Mouse (Mus musculus) left cerebral cortex, postnatal 14 days (tissue): ENCODE measurements around the gene Opa3. TPM values are rescaled to one million over a fixed set of nuclear protein-coding genes. Genes with fewer than 3 reads are reported as not detected.

ENCODE experiments used
- DNase-seq, 2 experiments: peaks; one replicate each; pipeline ENCODE4 v3.0.0; 2021 to 2022; ENCODE audit warnings: low spot score in 2 of 2, mixed read lengths in 1 of 2
- intact Hi-C: fragments of 180-260 bp; cut with DNase I; formaldehyde crosslinking; loops from one replicate; pipeline ENCODE4 v1.15.1; 2025
- total RNA-seq, 2 experiments: library from RNA; stranded (reverse); gene quantifications; 2 replicates each; pipeline ENCODE4 v1.2.3; 2021

The Opa3 gene
- total RNA-seq, 2 experiments from 2014 or later = 40.0 to 43.9 TPM

DNA sequence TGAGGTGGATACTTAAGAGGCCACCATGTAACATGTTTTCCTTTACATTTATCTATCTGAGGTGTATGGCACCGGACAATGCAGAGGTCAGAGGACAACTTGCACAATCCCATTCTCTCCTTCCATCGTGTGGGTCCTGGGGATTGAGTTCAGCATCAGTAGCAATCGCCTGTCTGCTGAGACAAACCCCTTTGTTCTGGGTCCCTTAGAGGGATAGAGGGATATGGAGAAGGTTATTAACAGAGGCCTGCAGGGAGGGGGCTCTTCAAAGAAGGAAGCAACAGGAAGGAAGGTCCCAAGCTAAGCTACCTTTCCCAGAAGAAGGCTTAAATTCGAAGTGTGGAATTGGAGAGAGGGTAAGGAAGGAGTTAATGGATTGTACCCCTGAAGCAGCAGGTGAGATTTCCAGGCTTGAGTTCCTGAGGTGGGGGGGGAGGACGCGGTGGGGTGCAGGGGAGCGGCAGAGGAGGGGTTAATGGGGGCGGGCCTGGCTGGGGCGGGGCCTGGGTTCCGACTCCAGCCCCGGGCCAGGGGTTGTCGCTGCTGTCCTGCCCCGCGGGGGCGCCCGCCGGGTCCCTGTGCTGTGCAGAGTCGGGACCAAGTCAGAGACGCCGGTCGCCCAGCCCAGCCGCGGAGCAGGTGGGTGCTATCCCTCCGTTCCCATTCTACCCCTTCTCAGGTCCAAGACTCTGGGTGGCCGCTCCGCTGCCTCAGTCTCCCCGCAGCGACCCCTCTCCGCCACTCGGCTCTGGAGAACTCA lies 16.0 kb upstream of the Opa3 start, which contains the start of gene Gpr4:
Gene Gpr4 (plus strand): TSS at position 543 of the 760 bp plus-strand sequence.
- intact Hi-C loops = loop anchor here (5.0 kb wide), 2 partner anchors 35 to 55 kb away; partner anchors contain the start of gene Eml2
- DNase-seq = no peak

DNA sequence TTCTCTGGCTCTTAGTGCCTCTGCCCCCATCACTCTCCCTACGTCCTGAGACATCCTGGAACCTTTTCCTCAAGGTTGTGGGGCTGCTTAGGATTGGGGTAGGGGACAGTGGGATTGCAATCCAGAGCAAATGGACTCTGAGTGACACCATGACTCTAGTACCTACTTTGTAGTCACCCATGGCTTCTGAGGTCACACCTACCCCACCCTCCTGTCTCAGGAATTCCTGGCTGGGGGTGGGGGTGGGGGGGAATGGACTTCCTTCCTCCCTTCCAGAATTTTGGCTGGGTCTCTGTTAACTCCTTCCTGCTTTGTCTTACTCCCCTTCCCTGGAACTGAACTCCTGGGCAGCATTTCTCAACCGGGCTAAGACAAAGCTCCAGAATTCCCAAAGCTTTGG lies 14.7 kb upstream of the Opa3 start:
- DNase-seq = no peak
- intact Hi-C loops = loop anchor here (5.0 kb wide), 2 partner anchors 36 to 56 kb away; partner anchors contain the start of gene Eml2

DNA sequence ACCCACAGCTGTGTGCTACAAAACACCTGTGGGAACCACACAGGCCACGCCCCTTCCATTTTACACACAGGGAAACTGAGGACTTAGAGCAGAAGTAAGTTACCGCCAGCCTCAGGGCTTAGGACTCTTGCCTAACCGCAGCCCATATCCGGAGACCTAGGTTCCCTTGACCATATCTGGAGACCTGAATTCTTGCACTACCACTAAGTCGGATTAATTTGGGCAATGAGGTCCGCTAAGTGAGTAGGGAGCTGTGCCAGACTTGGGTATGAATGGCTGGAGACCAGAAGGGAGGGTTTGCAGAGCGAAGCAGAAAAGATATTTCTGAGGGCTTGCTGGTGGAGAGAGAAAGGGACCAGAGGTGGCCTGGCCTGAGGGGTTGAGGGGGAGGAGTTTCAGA lies 13.8 kb upstream of the Opa3 start:
- no peak for DNase-seq
- intact Hi-C loops = loop anchor here (5.0 kb wide), 2 partner anchors 37 to 57 kb away; partner anchors contain the start of gene Eml2

DNA sequence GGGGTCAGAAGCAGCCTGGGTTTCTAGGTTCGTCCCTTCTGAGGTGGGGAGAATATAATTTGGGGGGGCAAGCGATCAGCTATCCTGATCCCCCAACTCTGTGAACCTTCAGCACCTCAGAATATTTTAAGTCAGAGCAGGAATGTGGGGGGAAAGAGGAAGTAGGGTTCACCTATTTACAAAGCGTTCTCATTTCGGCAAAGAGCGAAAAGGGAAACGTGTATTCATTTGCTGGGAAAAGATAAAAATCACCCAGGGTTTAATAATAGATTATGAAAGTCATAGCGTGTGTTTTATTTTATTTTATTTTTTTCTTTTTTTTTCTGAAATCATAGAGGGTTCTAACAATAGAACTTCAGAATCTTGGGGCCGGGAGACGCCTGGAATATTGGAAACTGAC lies 13.2 kb upstream of the Opa3 start:
- intact Hi-C loops = loop anchor here (5.0 kb wide), 2 partner anchors 38 to 58 kb away; partner anchors contain the start of gene Eml2

DNA sequence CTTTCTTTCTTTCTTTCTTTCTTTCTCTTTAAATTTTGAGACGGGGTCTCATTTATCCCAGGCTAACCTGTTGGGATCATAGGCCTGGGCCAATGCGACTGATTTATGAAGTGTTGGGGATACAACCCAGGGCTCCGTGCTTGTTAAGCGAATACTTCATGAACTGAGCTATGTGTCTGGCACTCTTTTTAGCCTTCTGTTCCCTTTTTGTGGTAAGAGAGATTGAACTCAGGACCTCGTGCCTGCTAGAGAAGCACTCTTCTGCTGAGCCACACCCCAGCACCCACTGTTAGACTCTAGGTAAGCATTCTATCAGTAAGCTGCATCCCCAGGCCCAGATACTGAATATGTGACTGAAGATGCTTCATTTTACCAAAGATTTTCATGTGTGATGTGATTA lies 10.6 kb upstream of the Opa3 start:
- DNase-seq = no peak
- intact Hi-C loops = no loop called here

More for the DNA sequence above, 13.2 kb upstream of the Opa3 start:
- no peak for DNase-seq

DNA sequence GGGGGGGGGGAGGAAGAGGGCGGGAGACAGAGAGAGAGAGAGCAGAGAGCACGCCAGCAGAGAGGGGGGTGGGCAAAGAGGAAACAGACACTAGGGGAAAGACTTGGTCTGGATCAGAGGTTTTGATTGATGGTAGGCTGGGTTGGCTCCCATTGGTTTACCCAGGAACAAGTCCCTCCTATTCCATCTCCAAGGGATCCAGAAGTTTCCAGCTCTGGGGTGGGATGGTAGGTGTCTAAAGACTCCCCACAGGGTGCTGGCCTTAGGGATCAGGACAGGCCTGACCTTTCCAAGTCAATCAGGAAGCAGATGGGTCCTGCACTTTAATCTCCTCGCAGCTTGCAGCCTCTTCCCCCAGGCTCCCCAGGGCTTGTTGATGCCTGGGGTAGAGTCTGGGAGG lies 10.2 kb upstream of the Opa3 start:
- DNase-seq = no peak
- intact Hi-C loops = no loop called here

DNA sequence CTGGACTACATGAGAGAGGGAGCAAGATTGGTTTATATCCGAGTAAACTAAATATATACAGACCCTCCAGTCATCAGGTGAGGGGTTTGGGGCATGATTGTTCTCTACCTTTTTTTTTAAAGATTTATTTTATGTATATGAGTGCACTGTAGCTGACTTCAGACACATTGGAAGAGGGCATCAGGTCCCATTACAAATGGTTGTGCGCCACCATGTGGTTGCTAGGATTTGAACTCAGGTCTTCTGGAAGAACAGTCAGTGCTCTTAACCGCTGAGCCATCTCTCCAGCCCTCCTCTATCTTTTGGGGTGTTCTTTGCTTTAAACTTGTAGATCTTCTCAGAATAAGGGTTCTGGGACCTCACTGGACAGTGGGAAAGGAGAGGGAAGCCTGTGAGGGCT lies 8.1 kb upstream of the Opa3 start:
- intact Hi-C loops = no loop called here
- no peak for DNase-seq

DNA sequence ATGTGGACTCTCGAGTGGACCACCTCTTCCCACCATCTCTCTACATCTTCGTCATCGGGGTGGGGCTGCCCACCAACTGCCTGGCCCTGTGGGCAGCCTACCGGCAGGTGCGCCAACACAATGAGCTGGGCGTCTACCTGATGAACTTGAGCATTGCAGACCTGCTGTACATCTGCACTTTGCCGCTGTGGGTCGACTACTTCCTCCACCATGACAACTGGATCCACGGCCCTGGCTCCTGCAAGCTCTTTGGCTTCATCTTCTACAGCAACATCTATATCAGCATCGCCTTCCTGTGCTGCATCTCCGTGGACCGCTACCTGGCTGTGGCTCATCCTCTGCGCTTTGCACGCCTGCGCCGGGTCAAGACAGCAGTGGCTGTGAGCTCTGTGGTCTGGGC lies 5.9 kb upstream of the Opa3 start:
- intact Hi-C loops = no loop called here

DNA sequence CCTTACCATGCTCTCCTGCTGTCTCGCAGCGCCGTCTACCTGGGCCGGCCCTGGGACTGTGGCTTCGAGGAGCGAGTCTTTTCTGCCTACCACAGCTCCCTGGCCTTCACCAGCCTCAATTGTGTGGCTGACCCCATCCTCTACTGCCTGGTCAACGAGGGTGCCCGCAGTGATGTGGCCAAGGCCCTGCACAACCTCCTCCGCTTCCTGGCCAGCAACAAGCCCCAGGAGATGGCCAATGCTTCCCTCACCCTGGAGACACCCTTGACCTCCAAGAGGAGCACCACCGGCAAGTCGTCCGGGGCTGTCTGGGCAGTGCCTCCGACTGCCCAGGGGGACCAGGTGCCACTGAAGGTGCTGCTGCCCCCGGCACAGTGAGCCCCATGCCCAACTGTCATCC lies 5.3 kb upstream of the Opa3 start:
- DNase-seq = no peak
- intact Hi-C loops = no loop called here

More for the DNA sequence above, 5.9 kb upstream of the Opa3 start:
- no peak for DNase-seq

DNA sequence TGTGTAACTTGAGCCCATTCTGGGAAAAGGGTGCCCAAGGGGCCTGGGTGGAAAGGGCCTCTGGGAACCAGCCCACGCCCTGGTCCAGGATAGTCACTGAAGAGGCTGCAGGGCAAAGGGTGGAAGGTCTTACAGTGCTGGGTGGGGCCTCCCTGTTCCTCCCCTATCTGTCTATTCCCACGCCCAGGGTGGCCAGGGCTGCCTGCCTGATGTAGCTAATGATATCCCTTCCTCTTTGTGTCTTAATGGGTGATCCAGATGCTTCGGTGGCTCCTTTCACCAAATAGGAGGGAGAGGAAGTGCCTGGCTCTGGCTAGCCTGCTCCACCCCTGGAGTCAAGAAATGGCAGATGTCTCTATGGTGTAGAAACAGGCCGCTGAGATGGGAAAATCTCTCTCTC lies 3.2 kb upstream of the Opa3 start:
- DNase-seq = no peak

DNA sequence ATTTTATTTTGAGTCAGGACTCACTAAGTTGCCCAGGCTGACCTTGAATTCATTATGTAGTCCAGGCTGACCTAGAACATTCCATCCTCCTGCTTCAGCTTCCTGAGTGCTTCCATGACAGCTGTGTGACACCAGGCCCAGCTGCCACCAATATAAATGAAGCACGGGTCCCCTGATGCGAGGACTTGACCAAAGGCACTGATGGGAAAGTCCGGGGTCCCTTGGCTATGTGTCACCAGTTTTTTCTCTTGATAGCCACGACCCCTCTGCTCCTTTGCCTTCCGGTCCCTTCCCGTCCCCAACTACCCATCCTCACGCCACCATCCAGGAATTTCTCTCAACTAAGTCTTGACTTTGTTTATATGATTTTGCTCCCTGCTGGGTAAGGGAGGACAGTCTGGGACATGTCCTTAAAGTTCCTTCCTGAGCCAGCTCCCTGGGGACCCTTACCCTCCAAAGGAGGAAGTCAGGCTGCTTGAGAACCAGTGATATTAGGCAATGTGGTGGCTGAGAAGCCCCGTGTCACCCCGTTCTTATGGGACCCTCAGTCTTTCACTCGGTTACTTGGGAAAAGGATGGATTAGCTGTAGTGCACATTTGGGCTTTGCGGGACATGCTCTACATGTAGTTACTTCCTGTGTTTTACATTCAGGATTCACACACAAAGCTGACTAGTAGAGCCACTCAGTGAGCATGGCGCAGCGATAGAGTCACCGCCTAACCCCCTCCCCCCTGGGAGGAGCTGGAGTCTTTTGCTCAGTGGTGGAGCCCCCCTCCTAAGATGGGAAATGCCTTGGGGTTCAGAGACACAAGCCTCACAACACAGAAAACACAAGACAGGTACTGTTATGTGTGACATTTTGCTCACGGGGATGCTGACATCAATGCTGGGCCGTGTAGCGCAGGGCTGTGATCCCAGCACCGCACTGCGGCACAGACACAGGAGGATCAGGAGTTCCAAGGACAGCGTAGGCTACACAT lies 1.0 kb upstream of the Opa3 start:
- intact Hi-C loops = no loop called here
- peak; percentile 48 to 65 for DNase-seq

More for the DNA sequence above, 3.2 kb upstream of the Opa3 start:
- intact Hi-C loops = no loop called here

DNA sequence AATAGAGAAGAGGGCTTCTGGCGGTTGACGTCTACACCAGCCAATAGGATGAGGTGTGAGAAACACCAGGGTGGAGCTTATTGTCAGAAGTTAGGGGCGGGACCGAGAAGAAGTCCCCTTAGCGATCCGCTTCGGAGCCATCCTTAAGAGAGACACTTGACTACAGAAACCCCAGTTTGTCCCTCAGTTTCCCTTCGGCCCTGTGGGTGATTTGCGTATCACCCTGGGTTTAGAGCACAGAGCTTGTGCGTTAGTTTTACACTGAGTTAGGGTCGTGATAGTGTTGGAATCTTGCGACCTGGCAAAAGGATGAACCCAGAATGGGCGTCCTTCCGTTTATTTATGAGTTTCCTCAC lies 637 bp downstream of the Opa3 start:
- DNase-seq = no peak
- intact Hi-C loops = no loop called here

DNA sequence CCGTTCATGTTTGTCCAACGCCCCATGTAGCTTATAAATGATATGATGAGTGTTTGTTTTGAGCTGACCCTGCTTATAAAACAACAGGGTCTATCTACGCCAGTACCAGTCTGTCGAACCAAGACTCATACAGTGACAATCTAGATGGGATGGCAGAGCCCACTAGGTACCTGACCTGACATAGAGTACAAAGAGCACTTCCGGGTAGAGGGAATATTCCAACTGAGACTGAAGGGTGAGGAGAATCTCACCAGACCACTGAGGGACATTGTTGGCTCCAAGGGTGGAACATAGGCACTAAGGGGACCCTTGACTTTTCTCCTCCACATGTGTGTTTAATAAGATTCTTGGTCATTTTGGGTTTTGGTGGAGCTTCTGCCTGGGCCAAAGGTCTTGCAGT lies 1.3 kb downstream of the Opa3 start:
- intact Hi-C loops = no loop called here
- DNase-seq = no peak

DNA sequence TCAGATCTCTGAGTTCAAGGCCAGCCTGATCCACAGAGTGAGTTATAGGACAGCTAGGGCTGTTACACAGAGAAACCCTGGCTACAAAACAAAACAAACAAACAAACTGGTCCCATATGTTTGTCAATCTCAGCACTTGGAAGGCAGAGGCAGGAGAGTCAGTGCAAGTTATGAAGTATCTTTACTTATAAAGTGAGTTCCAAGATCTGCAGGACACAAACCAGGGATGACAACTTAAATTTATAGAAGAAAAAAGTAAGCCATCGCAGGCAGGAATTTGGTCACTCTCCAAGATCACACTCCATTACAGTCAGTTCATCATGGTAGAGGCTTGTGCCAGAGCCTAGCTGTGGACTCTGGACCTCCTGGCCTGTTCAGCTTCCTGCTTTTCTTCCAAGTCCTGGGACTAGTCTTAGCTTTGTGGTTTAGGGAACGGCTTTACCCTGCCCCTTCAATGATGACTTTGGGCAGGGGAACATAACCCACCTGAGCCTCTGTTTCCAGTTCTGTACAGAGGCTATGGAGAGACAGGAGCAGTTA lies 2.0 kb downstream of the Opa3 start:
- intact Hi-C loops = no loop called here
- no peak for DNase-seq

DNA sequence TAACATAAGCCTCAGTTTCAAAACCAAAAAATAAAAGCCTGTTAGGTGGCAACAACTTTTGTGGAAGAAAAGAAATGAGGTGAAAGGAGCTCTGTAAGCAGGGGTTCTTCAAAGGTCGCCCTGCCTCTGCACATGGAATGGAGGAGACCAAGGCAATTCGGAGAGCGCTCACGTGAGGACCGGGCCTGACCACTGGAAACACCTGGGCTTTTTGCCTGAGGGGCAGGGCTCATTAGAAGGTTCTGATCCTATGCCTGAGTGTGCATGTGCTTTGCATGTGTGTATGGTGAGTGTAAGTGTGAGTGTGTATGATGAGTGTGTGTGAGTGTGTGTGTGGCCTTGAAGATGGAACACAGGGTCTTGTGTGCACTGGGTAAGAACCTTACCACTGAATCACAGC lies 2.8 kb downstream of the Opa3 start:
- intact Hi-C loops = no loop called here
- DNase-seq = no peak

DNA sequence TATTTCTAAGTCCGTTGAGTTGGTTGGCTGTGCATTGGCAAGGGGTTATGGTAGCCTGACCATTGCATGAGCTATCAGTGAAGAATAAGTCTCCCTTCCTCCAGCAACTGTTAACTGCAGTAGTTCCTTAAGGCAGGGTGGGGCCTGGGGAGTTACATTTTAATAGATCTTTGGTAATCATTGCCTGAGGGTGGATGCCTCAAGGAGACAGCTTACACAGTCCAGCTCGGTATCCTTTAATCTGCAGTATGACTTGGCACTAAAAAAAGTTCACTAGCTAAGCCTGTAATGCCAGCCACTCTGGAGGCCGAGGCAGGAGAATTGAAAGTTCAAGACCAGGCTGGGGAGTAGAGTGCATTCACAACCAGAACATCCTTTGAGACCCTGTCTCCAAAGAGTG lies 3.7 kb downstream of the Opa3 start:
- intact Hi-C loops = no loop called here
- no peak for DNase-seq

DNA sequence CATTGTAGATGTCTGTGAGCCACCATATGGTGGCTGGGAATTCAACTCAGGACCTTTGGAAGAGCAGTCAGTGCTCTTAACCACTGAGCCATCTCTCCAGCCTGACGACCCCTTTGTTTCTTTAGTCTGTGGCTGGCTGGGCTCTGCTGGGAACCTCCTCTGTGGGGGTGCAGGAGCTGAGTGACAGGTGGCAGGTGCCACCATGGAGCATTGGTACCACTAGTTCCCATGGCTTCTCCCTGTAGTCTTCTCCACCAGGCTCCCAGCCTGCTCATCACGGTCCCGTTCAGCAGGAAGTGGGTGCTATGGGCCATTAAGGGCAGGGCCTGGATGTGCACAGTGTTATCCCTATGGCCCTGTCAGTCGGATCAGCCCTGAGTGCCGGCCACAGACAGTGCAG lies 6.5 kb downstream of the Opa3 start:
- DNase-seq = no peak
- intact Hi-C loops = loop anchor here (5.0 kb wide), 2 partner anchors 63 to 113 kb away; no protein-coding TSS in a partner anchor

DNA sequence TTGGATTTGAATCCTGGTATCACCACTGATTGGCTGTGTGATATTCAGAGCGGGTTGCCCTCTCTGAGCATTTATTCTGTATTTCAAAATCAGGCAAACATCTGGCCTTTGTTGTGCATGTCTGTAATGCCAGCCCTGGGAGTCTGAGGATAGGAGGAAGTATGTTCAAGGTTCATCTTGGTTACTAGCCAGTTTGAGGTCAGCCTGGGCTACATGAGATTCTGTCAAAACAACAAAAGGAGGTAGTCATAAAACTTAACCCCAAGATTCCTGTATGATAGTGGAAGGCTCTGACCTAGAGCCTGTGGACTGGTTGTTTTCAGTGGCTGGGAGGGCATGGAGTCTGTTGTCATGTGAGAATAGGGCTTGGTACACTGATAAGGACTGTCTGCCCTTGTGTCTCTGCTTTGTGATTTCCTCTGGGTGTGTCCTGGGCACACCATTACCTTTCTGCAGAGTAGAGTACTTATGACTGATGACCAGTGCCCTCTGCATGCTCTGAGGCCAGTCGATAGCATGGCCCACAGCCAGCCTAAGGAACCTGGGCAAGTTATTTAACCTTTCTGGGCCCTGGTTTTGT lies 7.0 kb downstream of the Opa3 start:
- intact Hi-C loops = loop anchor here (5.0 kb wide), 2 partner anchors 62 to 112 kb away; no protein-coding TSS in a partner anchor
- DNase-seq = no peak

DNA sequence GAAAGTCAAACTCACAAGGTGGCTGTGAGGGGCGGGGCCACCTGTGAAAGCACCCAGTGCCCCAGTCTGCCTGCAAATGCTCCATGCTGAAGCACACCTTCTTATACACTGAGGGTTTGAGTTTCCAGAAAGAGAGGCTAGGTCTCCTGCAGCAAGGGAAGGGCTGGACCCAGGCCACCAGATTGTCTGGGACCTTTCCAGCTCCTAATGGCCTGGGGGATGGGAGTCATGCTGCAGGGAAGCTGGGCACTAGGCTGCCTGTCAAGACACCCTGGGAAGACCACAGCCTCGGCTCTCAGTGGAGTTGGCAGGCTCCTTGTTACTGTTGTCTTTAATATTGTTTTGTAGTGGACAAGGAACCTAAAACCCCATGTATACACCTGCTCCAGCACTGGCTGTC lies 8.3 kb downstream of the Opa3 start:
- DNase-seq = no peak
- intact Hi-C loops = loop anchor here (5.0 kb wide), 2 partner anchors 61 to 111 kb away; no protein-coding TSS in a partner anchor
